Mouse (Mus musculus) skeletal muscle tissue, postnatal 0 days (tissue): ENCODE data around the gene Thbs3. TPM values are rescaled to one million over a fixed set of nuclear protein-coding genes. Genes with fewer than 3 reads are reported as not detected.

Source experiments
- microRNA counts: library from miRNA; unstranded; fragments of <30 nt; microRNA quantifications from one replicate; lab custom pipeline; 2015
- microRNA-seq, 2 experiments: library from miRNA; unstranded; fragments of <30 nt; microRNA quantifications; one replicate each; pipeline ENCODE4; 2016
- polyA plus RNA-seq: library from polyadenylated mRNA; unstranded; fragments of >200 nt; fragmentation: Nextera tagmentation; extraction: Ambion mirVana; gene quantifications from 2 replicates; pipeline ENCODE4 v1.2.1, GENCODE M21; 2015

The Thbs3 gene
- polyA plus RNA-seq, result 61.7 and 72.4 TPM in 2 replicates

GRCm38 (mm10) chr3:89214681-89215411, at the start of gene Thbs3:
TSS of gene Thbs3 (plus strand) at chr3:89215180.

GRCm38 (mm10) chr3:89177242-89178106, 37.5 kb upstream of the Thbs3 start, which contains the start of gene Scamp3:
TSS of gene Scamp3 (plus strand) at chr3:89177473.

GRCm38 (mm10) chr3:89183058-89183958, 31.7 kb upstream of the Thbs3 start, which contains the start of gene Fam189b:
TSS of gene Fam189b (plus strand) at chr3:89183143.

GRCm38 (mm10) chr3:89202253-89203141, 12.5 kb upstream of the Thbs3 start, which contains the start of gene Gba:
TSS of gene Gba (plus strand) at chr3:89202928.

GRCm38 (mm10) chr3:89226900-89227299, 11.9 kb downstream of the Thbs3 start, which contains the start of gene Mtx1:
TSS of gene Mtx1 (minus strand) at chr3:89227088.

GRCm38 (mm10) chr3:89228836-89229235, 13.9 kb downstream of the Thbs3 start, which contains the start of gene Muc1:
TSS of gene Muc1 (plus strand) at chr3:89229057.

GRCm38 (mm10) chr3:89245688-89246171, 30.8 kb downstream of the Thbs3 start, which contains the start of gene Krtcap2:
TSS of gene Krtcap2 (plus strand) at chr3:89245966.

GRCm38 (mm10) chr3:89246261-89247100, 31.5 kb downstream of the Thbs3 start, which contains the start of gene Trim46:
TSS of gene Trim46 (minus strand) at chr3:89246309.

GRCm38 (mm10) chr3:89259076-89259475, 44.1 kb downstream of the Thbs3 start, which contains the start of gene Dpm3:
TSS of gene Dpm3 (plus strand) at chr3:89259358.

GRCm38 (mm10) chr3:89270051-89270755, 55.2 kb downstream of the Thbs3 start, which contains the start of gene Slc50a1:
TSS of gene Slc50a1 (minus strand) at chr3:89270570.

MicroRNAs encoded within 50 kb of the gene (microRNA counts, 519-probe panel; counts per million panel counts)
- 296 counts per million, percentile 58 among the panel's probes with 10 or more counts for microRNA mmu-miR-92b (lab: Ali Mortazavi, UCI)

Small RNA genes lying within 50 kb of the gene (microRNA-seq; reads per million reads assigned to microRNA genes)
- gene Mir92b, result 5.3 to 8.4 reads per million in 2 experiments

Other genes with a start within 250 kb of the Thbs3 start
- gene Rusc1, start 121.9 kb upstream of the Thbs3 start, polyA plus RNA-seq, result 8.6 and 9.6 TPM in 2 replicates
- not detected in 2 replicates for gene Gm43738, start 114.1 kb upstream of the Thbs3 start, polyA plus RNA-seq
- 67.5 and 85.5 TPM in 2 replicates for gene Fdps, start 113.2 kb upstream of the Thbs3 start, polyA plus RNA-seq
- gene Pklr, start 79.0 kb upstream of the Thbs3 start, polyA plus RNA-seq, result not detected in 2 replicates
- 0.33 and 0.55 TPM in 2 replicates for gene Hcn3, start 55.0 kb upstream of the Thbs3 start, polyA plus RNA-seq
- gene Clk2, start 50.4 kb upstream of the Thbs3 start, polyA plus RNA-seq, result 9.4 and 10.4 TPM in 2 replicates
- gene Scamp3, start 37.7 kb upstream of the Thbs3 start, polyA plus RNA-seq, result 50.6 and 61.2 TPM in 2 replicates
- 11.7 and 11.8 TPM in 2 replicates for gene Fam189b, start 32.0 kb upstream of the Thbs3 start, polyA plus RNA-seq
- gene Gba, start 12.3 kb upstream of the Thbs3 start, polyA plus RNA-seq, result 25.1 and 27.4 TPM in 2 replicates
- 116 and 132 TPM in 2 replicates for gene Mtx1, start 11.9 kb downstream of the Thbs3 start, polyA plus RNA-seq
- gene Muc1, start 13.9 kb downstream of the Thbs3 start, polyA plus RNA-seq, result 0.44 and 0.60 TPM in 2 replicates
- gene Krtcap2, start 30.8 kb downstream of the Thbs3 start, polyA plus RNA-seq, result 194 and 215 TPM in 2 replicates
- 0.13 and 0.15 TPM in 2 replicates for gene Trim46, start 31.1 kb downstream of the Thbs3 start, polyA plus RNA-seq
- 89.6 and 97.0 TPM in 2 replicates for gene Dpm3, start 44.2 kb downstream of the Thbs3 start, polyA plus RNA-seq
- 53.2 and 56.2 TPM in 2 replicates for gene Slc50a1, start 55.4 kb downstream of the Thbs3 start, polyA plus RNA-seq
- 21.7 and 22.7 TPM in 2 replicates for gene Efna1, start 66.0 kb downstream of the Thbs3 start, polyA plus RNA-seq
- gene Efna3, start 107.8 kb downstream of the Thbs3 start, polyA plus RNA-seq, result 0.10 and 1.9 TPM in 2 replicates
- 2.1 and 2.3 TPM in 2 replicates for gene Efna4, start 122.8 kb downstream of the Thbs3 start, polyA plus RNA-seq
- gene Adam15, start 134.8 kb downstream of the Thbs3 start, polyA plus RNA-seq, result 37.4 and 49.7 TPM in 2 replicates
- 0.34 TPM in 1 of 2 replicates, not detected in the other for gene Dcst2, start 146.8 kb downstream of the Thbs3 start, polyA plus RNA-seq
- 0.08 TPM in 1 of 2 replicates, not detected in the other for gene Dcst1, start 150.1 kb downstream of the Thbs3 start, polyA plus RNA-seq
- 2.1 and 3.7 TPM in 2 replicates for gene Zbtb7b, start 179.6 kb downstream of the Thbs3 start, polyA plus RNA-seq
- not detected in 2 replicates for gene Lenep, start 187.6 kb downstream of the Thbs3 start, polyA plus RNA-seq
- gene Flad1, start 196.7 kb downstream of the Thbs3 start, polyA plus RNA-seq, result 32.9 and 33.8 TPM in 2 replicates
- gene Cks1b, start 203.2 kb downstream of the Thbs3 start, polyA plus RNA-seq, result 101 and 113 TPM in 2 replicates
- gene Shc1, start 203.3 kb downstream of the Thbs3 start, polyA plus RNA-seq, result 39.6 and 45.2 TPM in 2 replicates
- 15.7 and 18.4 TPM in 2 replicates for gene Pygo2, start 215.0 kb downstream of the Thbs3 start, polyA plus RNA-seq
- gene Pbxip1, start 221.5 kb downstream of the Thbs3 start, polyA plus RNA-seq, result 206 and 221 TPM in 2 replicates
- 26.7 and 33.5 TPM in 2 replicates for gene Pmvk, start 239.4 kb downstream of the Thbs3 start, polyA plus RNA-seq